Mouse (Mus musculus) heart, postnatal 0 days (tissue): Measurements from ENCODE around the gene Evx1. TPM values are rescaled to one million over a fixed set of nuclear protein-coding genes. Genes with fewer than 3 reads are reported as not detected.

ENCODE experiments used
- ATAC-seq: fragments of 200-750 bp; cut with Nextera tagmentation; 2 replicates; pipeline ENCODE4 v1.8.0; 2017; ENCODE audit warnings: low read depth, moderate number of reproducible peaks, moderate library complexity; ENCODE audit not compliant: insufficient read depth
- DNase-seq: peaks from one replicate; pipeline ENCODE4 v3.0.0-alpha.2; 2016; ENCODE audit warnings: low spot score
- H3K27ac ChIP-seq: fragments of 300-500 bp; sonication (generic); 2 replicates; pipeline ENCODE4 v1.5.1; 2014; ENCODE audit warnings: low read depth, mild to moderate bottlenecking
- H3K27me3 ChIP-seq: fragments of 300-500 bp; sonication (generic); 2 replicates; pipeline ENCODE4 v1.6.1; 2014; ENCODE audit warnings: low read length, mixed read lengths; ENCODE audit not compliant: control insufficient read depth, insufficient read depth
- H3K36me3 ChIP-seq: fragments of 300-500 bp; sonication (generic); replicated peaks from 2 replicates; pipeline ENCODE4 v1.6.1; 2014; ENCODE audit warnings: low read length, mixed read lengths; ENCODE audit not compliant: control insufficient read depth, insufficient read depth
- H3K4me1 ChIP-seq: fragments of 300-500 bp; sonication (generic); 2 replicates; pipeline ENCODE4 v1.6.1; 2014; ENCODE audit warnings: antibody characterized with exemption; ENCODE audit not compliant: control insufficient read depth, insufficient read depth
- H3K4me2 ChIP-seq: fragments of 300-500 bp; sonication (generic); 2 replicates; pipeline ENCODE4 v1.6.1; 2014; ENCODE audit warnings: low read depth, mild to moderate bottlenecking, low read length, moderate library complexity
- H3K4me3 ChIP-seq: fragments of 300-500 bp; sonication (generic); 2 replicates; pipeline ENCODE4 v1.5.1; 2014; ENCODE audit warnings: low read depth, low read length
- H3K9ac ChIP-seq: fragments of 300-500 bp; sonication (generic); replicated peaks from 2 replicates; pipeline ENCODE4 v1.6.1; 2014; ENCODE audit warnings: low read depth, low read length, mixed read lengths
- H3K9me3 ChIP-seq: fragments of 300-500 bp; sonication (generic); replicated peaks from 2 replicates; pipeline ENCODE4 v1.6.1; 2016; ENCODE audit warnings: low read length; ENCODE audit not compliant: control insufficient read depth
- CTCF ChIP-seq: IDR thresholded peaks from 2 replicates; pipeline ENCODE4 v1.5.1; 2016; ENCODE audit warnings: antibody characterized with exemption, control low read depth, low read depth
- EP300 ChIP-seq: IDR thresholded peaks from 2 replicates; pipeline ENCODE4 v1.6.1; 2016; ENCODE audit warnings: antibody characterized with exemption, low read depth
- WGBS: fragments of 180-500 bp; shearing (Covaris S2); extraction: QIAGEN DNeasy Blood & Tissue Kit; methylation state at CpG from one replicate; pipeline ENCODE4 v1.1.7; 2014; 5-methylcytosine and 5-hydroxymethylcytosine counted together
- polyA plus RNA-seq: library from polyadenylated mRNA; unstranded; fragments of >200 nt; fragmentation: Nextera tagmentation; extraction: Ambion mirVana; gene quantifications from 2 replicates; pipeline ENCODE4 v1.2.1, GENCODE M21; 2015
- total RNA-seq: library from RNA; depleted of rRNA; stranded (reverse); fragments of >200 nt; gene quantifications from 2 replicates; pipeline ENCODE4 v1.2.3, GENCODE M21; 2014; ENCODE audit warnings: low replicate concordance

Gene Evx1
- total and polyA plus RNA-seq, 2 experiments from 2014 or later = 0.15 TPM; not detected in 1

DNA sequence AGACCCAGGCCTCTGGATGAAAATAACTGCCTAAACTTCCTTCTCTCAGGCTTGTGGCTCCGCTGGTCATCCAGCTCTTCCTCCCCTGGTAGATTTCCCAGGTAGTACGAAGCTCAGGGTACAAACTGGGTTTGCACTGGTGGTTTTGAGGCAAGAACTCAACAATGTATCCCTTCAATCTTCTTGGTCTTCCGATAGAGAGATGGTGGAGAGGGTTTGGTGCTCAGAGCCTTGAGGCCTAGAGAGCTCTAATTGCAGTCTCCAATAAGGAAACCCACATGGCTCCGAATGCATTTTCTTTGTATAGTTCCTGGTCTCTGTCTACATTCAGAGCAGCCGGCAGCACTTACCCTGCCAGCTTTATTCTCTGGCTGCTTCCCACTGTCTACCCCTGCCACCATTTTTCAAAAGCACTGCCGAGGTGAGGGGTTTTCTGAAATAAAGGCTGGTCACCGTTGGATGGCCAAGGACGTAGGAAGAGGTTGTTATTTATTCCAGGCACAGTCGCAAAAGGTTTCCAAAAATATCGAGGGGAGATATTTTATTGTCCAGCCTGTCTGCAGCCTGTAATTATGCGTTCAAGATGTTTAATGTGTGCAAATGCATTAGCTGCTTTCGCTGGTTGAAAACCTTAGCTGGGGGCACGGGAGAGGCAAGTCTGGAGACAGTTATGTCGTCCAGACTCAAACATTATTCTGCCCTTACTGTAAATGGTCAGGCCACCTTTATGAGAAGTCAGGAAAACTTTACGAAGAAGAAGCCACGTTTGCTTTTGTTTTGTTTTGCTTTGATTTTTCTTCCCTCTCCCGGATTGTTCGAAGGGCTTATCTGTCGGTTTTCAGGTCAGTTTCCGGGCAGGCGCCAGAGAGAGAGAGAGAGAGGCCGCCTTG is 40.3 kb upstream of the Evx1 start:
- H3K9me3 ChIP-seq = no peaks in the 10 kb centered on the region
- DNase-seq = no peak
- ATAC-seq = no peak
- no peaks in the 10 kb centered on the region for H3K4me1 ChIP-seq
- H3K9ac ChIP-seq = no peak overlapping the region
- peak overlapping the region; percentile 14; the same call in 1 of the 2 replicates for H3K4me3 ChIP-seq
- no peak overlapping the region for H3K27ac ChIP-seq
- TF ChIP-seq EP300 (no peak), CTCF (no peak)
- 18% methylated on average over 22 of the region's 22 CpGs for WGBS
- no peaks in the 10 kb centered on the region for H3K36me3 ChIP-seq
- no peak overlapping the region for H3K4me2 ChIP-seq
- peaks cover 99% of the 10 kb centered on the region for H3K27me3 ChIP-seq

DNA sequence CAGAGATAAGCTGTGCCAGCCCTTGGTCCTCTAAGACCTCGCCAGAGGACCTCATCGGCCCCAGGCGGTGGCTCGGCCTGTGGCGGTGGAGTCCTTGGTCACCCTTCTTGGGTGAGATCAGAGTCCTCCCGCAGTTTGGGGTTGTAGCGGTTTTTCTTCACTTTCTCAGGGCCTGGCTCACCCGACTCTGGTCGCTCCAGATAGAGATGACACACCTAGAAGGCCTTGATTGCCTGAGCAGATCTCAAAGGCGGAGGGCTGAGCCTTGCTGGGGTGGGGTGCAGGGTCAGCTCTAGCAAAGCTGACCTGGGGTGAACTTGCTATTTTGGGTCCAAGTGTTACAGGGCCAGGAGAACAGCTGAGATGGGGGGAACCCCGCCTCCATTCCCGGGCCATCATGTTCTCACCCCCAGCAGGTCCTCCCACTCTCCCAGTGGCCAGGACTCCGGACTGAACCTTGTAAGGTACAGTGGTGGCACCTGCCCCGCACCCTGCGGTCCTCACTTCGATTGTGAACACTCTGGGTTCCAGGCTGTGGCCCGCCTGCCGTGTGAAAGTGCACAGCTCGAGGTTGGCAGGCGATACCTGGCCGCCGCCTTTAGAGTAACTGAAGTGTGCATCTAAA is 39.5 kb upstream of the Evx1 start:
- DNase-seq = no peak
- ATAC-seq = no peak
- TF ChIP-seq EP300 = no peak
- TF ChIP-seq CTCF = no peak
- no peaks in the 10 kb centered on the region for H3K36me3 ChIP-seq
- no peak overlapping the region for H3K9ac ChIP-seq
- no peak overlapping the region for H3K4me2 ChIP-seq
- H3K4me1 ChIP-seq = no peaks in the 10 kb centered on the region
- peak overlapping the region; percentile 14; the same call in 1 of the 2 replicates for H3K4me3 ChIP-seq
- H3K27ac ChIP-seq = no peak overlapping the region
- 8% methylated on average over 22 of the region's 22 CpGs for WGBS
- H3K27me3 ChIP-seq = peaks cover 95% of the 10 kb centered on the region
- no peaks in the 10 kb centered on the region for H3K9me3 ChIP-seq

DNA sequence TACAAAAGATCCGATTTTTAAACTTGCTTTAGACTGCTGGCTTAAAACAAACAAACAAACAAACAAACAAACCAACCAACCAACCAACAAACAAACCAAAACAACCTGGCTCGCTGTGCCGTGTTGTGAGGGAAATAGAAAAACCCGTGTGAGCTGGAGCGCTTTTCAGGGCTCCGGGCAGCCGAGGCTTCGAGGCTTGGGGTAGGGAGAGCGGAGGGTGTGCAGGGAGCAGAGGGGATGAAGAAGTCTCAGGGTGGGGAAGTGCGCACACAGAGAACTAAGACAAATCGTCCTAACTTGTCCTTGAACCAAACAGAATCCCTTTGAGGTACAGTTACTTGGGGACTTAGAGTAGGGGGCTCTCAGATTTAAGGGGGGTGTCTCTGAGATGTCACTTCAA is 38.7 kb upstream of the Evx1 start:
- ATAC-seq (no peak), DNase-seq (no peak)
- no peaks in the 10 kb centered on the region for H3K9me3 ChIP-seq
- no peak overlapping the region for H3K4me3 ChIP-seq
- WGBS = 8% methylated on average over 11 of the region's 11 CpGs
- H3K4me1 ChIP-seq = no peaks in the 10 kb centered on the region
- H3K9ac ChIP-seq = no peak overlapping the region
- H3K27ac ChIP-seq = no peak overlapping the region
- TF ChIP-seq EP300 (no peak), CTCF (no peak)
- H3K36me3 ChIP-seq = no peaks in the 10 kb centered on the region
- H3K4me2 ChIP-seq = no peak overlapping the region
- peaks cover 89% of the 10 kb centered on the region for H3K27me3 ChIP-seq

DNA sequence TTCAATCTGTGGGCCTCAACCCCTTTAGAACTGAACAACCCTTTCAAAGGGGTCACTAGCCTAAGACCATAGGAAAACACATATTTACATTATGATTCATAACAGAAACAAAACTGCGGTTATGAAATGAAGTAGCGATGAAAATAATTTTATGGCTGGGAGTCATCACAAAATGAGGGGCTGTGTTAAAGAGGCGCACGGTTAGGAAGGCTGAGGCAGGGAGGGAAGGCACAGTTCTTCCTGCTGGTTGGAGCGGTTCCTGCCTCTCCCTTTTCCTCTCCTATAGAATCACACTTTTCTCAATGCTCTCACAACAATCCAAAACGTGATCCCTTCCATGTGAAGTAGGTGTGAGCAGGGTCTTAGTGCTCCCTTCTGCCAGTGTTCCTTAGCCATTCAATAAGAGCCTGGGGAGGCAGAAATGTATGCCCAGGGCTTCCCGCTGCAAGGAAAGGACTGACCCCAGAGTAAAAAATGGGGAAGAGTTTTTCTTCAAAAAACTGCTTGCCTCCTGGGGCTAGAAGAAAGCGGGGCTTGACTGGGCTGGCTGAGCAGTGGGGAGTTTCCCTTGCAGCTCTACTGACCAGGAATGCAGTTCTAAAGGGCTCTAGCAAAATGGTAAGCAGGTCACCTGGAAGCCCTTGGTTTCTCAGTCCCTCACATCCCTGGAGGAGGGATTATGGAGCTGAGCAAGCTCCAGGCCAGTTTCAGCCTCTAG is 37.6 kb upstream of the Evx1 start:
- WGBS = 18% methylated on average over 8 of the region's 8 CpGs
- Histone ChIP-seq H3K27ac (no peak overlapping the region), H3K4me1 (no peaks in the 10 kb centered on the region), H3K36me3 (no peaks in the 10 kb centered on the region), H3K9ac (no peak overlapping the region), H3K4me2 (no peak overlapping the region), H3K27me3 (peaks cover 84% of the 10 kb centered on the region), H3K9me3 (no peaks in the 10 kb centered on the region), H3K4me3 (no peak overlapping the region)
- ATAC-seq (no peak), DNase-seq (no peak)
- no peak for TF ChIP-seq CTCF
- no peak for TF ChIP-seq EP300

DNA sequence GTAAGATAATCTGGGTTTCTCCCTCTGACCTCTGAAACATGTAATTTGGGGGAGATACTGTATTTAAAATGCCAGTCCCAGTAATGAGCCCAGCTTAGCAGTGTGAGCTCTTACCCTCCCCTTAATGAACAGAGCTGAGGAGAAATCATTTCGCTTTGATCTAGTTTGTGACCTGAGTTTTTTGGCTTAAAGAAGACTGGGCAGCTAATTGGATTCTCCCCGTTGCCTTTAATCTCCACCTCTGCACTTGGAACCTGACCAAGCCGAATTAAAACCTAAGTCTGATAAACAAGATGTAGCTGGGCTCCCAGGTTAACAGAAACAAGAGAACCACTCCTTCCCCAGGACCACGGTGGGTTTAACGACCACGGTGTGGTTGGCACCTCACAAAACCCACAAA is 36.9 kb upstream of the Evx1 start:
- Histone ChIP-seq H3K27ac (no peak overlapping the region), H3K4me1 (no peaks in the 10 kb centered on the region), H3K9ac (no peak overlapping the region), H3K9me3 (no peaks in the 10 kb centered on the region), H3K36me3 (no peaks in the 10 kb centered on the region), H3K4me3 (no peak overlapping the region), H3K27me3 (peaks cover 83% of the 10 kb centered on the region), H3K4me2 (no peak overlapping the region)
- DNase-seq (no peak), ATAC-seq (no peak)
- 5% methylated on average over 6 of the region's 6 CpGs for WGBS
- TF ChIP-seq EP300 = no peak
- TF ChIP-seq CTCF = no peak
